In genomic region chr9:65829410-65829809, GRCm38 (mm10) we compare ENCODE assay signal across 10 mouse cellular contexts. TPM values are rescaled to one million over a fixed set of nuclear protein-coding genes. Genes with fewer than 3 reads are reported as not detected.
DNase-seq lines count a peak whose midpoint lies in the region; ATAC-seq and TF ChIP-seq lines count a peak whose summit lies in the region.
"Had no signal": no experiment of that assay in that cellular context is flagged by ENCODE, and none has a peak within 500 bp of the region (broad histone marks: within the 10 kb centered on the region; RNA-seq: fewer than 3 reads in every experiment).

No protein-coding gene starts in this region.

- H3K4me2 ChIP-seq in liver, embryonic 11.5 days: no peak overlapping the region
- no peak overlapping the region for H3K4me2 ChIP-seq in forebrain, embryonic 16.5 days (ENCODE audit: low read length)

- CTCF ChIA-PET in Patski (lab: Charles Lee): interaction anchor here (1.1 to 1.5 kb wide), 3 partner anchors 134 to 151 kb away, joined by 3 to 6 read pairs (median 3); no protein-coding TSS in a partner anchor

- TF ChIP-seq CTCF in layer of hippocampus, adult 2 months (conservative IDR thresholded peaks at IDR 0.05): peak; percentile 58
- peak; percentile 46 for TF ChIP-seq CTCF in Patski (IDR thresholded peaks at IDR 0.05)

- POLR2A ChIA-PET in Patski (lab: Charles Lee): no interaction called here

- H3K9ac ChIP-seq in liver, embryonic 11.5 days (ENCODE audit: low read depth, low read length): no peak overlapping the region
- no peak overlapping the region for H3K9ac ChIP-seq in forebrain, embryonic 16.5 days (replicated peaks; ENCODE audit: low read depth, low read length)
- H3K9ac ChIP-seq: embryonic facial prominence, embryonic 13.5 days; midbrain, embryonic 12.5 days had no signal

- H3K27me3 ChIP-seq in Patski: no peaks in the 10 kb centered on the region
- no peaks in the 10 kb centered on the region for H3K27me3 ChIP-seq in liver, embryonic 11.5 days (replicated peaks; ENCODE audit: control insufficient read depth, insufficient read depth, low read length)
- H3K27me3 ChIP-seq in forebrain, embryonic 16.5 days (replicated peaks; ENCODE audit: control insufficient read depth, insufficient read depth, low read length): no peaks in the 10 kb centered on the region
- H3K27me3 ChIP-seq: embryonic facial prominence, embryonic 13.5 days had no signal

- in situ Hi-C loops in Patski (cut with MboI; ENCODE audit: low pct_unique_long_range_greater_than_20kb): loop anchor here (5.0 kb wide), 1 partner anchor 77 kb away; no protein-coding TSS in a partner anchor

- 90% methylated on average over 1 of the region's 2 CpGs for WGBS in liver, embryonic 11.5 days
- 95% methylated on average over 1 of the region's 2 CpGs for WGBS in forebrain, embryonic 16.5 days

- no peak overlapping the region for H3K4me3 ChIP-seq in layer of hippocampus, adult 2 months
- no peak overlapping the region for H3K4me3 ChIP-seq in liver, embryonic 11.5 days (ENCODE audit: low read depth, low read length)
- H3K4me3 ChIP-seq in forebrain, embryonic 16.5 days (replicated peaks; ENCODE audit: low read length): no peak overlapping the region
- H3K4me3 ChIP-seq: embryonic facial prominence, embryonic 13.5 days; midbrain, embryonic 12.5 days had no signal

- no peaks in the 10 kb centered on the region for H3K9me3 ChIP-seq in liver, embryonic 11.5 days (ENCODE audit: control insufficient read depth, low read length)
- no peaks in the 10 kb centered on the region for H3K9me3 ChIP-seq in forebrain, embryonic 16.5 days (ENCODE audit: control insufficient read depth, low read length)
- H3K9me3 ChIP-seq: embryonic facial prominence, embryonic 13.5 days; midbrain, embryonic 12.5 days had no signal

- H3K27ac ChIP-seq in layer of hippocampus, adult 2 months: no peak overlapping the region
- H3K27ac ChIP-seq in liver, embryonic 11.5 days (ENCODE audit: low read depth, low read length): no peak overlapping the region
- H3K27ac ChIP-seq in forebrain, embryonic 16.5 days (ENCODE audit: low read length): no peak overlapping the region
- H3K27ac ChIP-seq: embryonic facial prominence, embryonic 13.5 days; midbrain, embryonic 12.5 days had no signal

- ATAC-seq in Patski: no peak
- ATAC-seq in liver, embryonic 11.5 days (replicated peaks; ENCODE audit: low FRiP score): no peak
- ATAC-seq in forebrain, embryonic 16.5 days: no peak

- H3K4me1 ChIP-seq in liver, embryonic 11.5 days (replicated peaks; ENCODE audit: control insufficient read depth, insufficient read depth, low read length): peaks cover 35% of the 10 kb centered on the region
- H3K4me1 ChIP-seq in forebrain, embryonic 16.5 days (replicated peaks; ENCODE audit: control insufficient read depth, insufficient read depth, low read length): peaks cover 34% of the 10 kb centered on the region

- DNase-seq in layer of hippocampus, adult 2 months (ENCODE audit: low spot score in 2 of 2): no peak
- DNase-seq in layer of hippocampus, adult 18-20 months (ENCODE audit: low spot score in 2 of 2): no peak
- DNase-seq in Patski (ENCODE audit: low read depth, low spot score): no peak
- peak; percentile 43 for DNase-seq in forelimb bud, embryonic 11.5 days (ENCODE audit: low read depth, low spot score)
- peak; percentile 35 for DNase-seq in liver, embryonic 11.5 days (ENCODE audit: low spot score)
- peak; percentile 37 for DNase-seq in thymus, postnatal 0 days (ENCODE audit: low spot score)
- no peak for DNase-seq in left cerebral cortex, adult 8-10 months (ENCODE audit: low spot score in 2 of 2)

- H3K36me3 ChIP-seq in liver, embryonic 11.5 days (ENCODE audit: control insufficient read depth, insufficient read depth, low read length): no peaks in the 10 kb centered on the region
- no peaks in the 10 kb centered on the region for H3K36me3 ChIP-seq in forebrain, embryonic 16.5 days (ENCODE audit: control insufficient read depth, insufficient read depth)
- H3K36me3 ChIP-seq: embryonic facial prominence, embryonic 13.5 days; midbrain, embryonic 12.5 days had no signal

RNA-seq across cellular contexts. Expression of gene Zfp609, which starts 2.0 kb away (rescaled TPM):
- 10 to 100 TPM; 54.2 to 62.2 TPM for total RNA-seq in layer of hippocampus, adult 2 months (2021)
- 10 to 100 TPM; 56.2 to 58.6 TPM for total RNA-seq in layer of hippocampus, adult 18-20 months (2021)
- 25.7 TPM for polyA plus RNA-seq in Patski (2021)
- 5.5 and 5.8 TPM in 2 replicates for polyA plus RNA-seq in liver, embryonic 11.5 days (2014; fragmentation: Nextera tagmentation; extraction: Ambion mirVana)
- polyA plus RNA-seq in thymus, postnatal 0 days (2015; fragmentation: Nextera tagmentation; extraction: Ambion mirVana): 1.6 and 2.0 TPM in 2 replicates
- total RNA-seq in left cerebral cortex, adult 8-10 months (2022): 10 to 100 TPM; 47.1 to 51.9 (median 49.0) TPM
- polyA plus RNA-seq in forebrain, embryonic 16.5 days (2015; fragmentation: Nextera tagmentation; extraction: Ambion mirVana): 7.7 and 8.0 TPM in 2 replicates

Comparison
In these comparisons a context has a peak if more than half of its experiments do, and no peak if none do; other contexts are left out.
1. DNase-seq: peak in forelimb bud, embryonic 11.5 days (single experiment), liver, embryonic 11.5 days (single experiment) and thymus, postnatal 0 days (single experiment); none in layer of hippocampus, adult 2 months (0 of 2), layer of hippocampus, adult 18-20 months (0 of 2), Patski (single experiment) and left cerebral cortex, adult 8-10 months (0 of 2).